Mouse (Mus musculus): ENCODE data around the gene Nebl.

Nebl gene

DNA sequence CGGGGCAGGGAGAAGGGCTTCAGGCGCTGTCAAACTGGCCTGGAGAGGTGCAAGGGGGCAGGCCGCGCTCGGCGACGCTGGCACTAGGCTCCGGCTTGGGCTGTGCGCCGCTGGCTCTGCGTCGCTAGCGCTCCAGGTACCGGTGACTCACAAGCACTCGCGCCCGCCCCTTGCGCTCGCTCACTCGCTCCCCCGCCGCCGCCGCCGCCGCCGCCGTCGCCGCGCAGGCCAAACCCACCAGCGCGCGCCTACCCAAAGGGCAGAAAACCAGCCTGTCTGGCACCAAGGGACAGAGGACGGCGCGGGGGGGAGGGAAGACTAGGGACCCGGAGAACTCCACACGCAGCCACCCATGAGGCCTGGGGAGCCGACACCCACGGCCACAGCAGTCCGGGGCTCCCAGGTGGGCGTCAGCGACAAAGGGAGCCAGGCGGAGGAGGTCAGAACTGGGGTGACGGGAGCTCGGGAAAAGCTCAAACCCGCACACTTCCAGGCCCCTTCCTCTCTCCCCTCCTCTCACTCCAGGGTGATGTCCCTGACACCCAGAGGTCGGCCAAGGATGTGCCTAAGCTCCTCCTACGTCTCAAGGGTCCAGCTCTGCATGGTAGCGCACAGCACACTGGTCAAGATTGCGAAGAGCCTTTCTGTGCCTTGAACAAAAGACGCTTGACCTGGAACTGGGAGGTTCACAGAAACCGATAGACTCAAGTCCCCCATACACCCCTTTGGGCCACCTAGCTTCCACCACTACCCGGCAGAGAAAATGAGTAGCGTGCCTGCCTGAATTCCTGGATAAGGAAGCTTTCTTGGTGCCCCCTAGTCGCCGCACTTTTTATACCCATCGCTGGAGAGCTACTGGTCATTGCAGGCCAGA lies at the start of gene Nebl:
TSS of gene Nebl (minus strand) at position 508 of the 874 bp plus-strand sequence.
- peak; percentile 89 for DNase-seq (ENCODE audit: low read depth, low spot score)

DNA sequence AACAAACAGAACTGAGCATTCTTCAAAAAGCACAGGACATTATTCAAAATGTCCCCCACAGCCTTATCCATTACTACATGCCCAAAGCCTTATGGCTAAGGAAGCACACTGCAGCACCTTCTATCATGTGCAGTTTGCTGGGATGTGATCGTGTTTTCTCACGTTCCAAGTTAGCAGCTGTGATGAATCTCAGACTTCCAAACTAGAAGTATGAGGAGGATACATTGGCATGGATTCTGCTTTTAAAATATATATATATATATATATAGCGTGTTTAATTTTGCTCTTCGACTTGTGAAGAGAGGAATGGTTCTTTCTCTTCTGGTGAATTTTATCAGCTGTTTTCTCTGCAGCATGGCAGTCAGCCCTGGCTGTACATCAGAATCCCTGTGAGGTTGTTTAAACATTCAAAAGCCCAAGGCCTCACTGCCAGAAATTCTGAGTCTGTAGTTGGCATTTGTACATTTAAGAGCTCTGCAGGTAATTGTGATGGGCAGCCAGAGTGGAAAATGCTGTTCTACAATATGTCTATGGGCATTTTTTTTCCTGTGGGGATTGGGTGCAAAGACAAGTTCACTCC lies 39.1 kb upstream of the Nebl start:
- peak; percentile 70 for DNase-seq (ENCODE audit: low read depth, low spot score)

DNA sequence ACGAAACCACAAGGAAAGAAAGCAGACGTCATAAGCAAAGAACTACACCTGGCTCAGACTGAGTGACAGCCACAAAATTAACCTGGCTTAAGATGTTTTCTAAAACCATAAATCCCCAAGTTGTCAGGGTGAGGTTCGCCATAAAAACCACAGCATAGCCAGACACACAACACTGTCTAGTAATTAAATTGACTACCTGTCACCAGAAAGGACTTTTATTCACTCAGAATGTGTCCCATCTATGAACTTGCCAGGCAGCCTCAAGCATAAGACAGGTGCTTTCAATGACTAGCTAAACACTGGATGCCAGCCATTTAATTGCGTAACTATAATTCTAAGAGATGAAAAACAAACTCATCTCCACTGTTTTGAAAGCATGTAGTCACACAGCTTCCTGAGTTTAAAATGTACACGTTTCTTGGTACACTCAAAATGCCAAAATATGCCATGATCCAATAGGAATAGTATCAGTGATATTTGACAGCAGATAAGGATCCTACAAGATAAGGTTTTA lies 38.0 kb upstream of the Nebl start:
- DNase-seq (ENCODE audit: low read depth, low spot score), result no peak

DNA sequence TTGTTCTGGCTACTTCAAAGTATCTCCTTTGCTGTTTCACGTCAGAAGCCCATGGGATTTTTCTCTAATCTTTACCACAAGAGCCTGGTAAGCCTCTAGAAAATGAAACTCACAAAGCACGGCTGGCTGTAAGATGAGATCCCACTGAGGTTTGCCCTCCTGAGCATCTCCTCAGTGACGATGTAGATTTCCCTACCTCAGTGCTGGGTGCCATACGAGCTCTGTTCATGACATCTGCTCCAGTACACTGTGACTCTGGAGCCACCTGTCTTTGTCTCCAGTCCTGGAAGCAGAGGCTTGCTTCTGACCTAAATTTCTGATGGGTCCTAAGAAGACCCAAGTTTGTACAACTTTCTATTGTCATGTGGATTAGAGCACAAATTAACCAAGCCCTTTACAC lies 25.0 kb upstream of the Nebl start:
- DNase-seq (ENCODE audit: low read depth, low spot score), result peak; percentile 34

DNA sequence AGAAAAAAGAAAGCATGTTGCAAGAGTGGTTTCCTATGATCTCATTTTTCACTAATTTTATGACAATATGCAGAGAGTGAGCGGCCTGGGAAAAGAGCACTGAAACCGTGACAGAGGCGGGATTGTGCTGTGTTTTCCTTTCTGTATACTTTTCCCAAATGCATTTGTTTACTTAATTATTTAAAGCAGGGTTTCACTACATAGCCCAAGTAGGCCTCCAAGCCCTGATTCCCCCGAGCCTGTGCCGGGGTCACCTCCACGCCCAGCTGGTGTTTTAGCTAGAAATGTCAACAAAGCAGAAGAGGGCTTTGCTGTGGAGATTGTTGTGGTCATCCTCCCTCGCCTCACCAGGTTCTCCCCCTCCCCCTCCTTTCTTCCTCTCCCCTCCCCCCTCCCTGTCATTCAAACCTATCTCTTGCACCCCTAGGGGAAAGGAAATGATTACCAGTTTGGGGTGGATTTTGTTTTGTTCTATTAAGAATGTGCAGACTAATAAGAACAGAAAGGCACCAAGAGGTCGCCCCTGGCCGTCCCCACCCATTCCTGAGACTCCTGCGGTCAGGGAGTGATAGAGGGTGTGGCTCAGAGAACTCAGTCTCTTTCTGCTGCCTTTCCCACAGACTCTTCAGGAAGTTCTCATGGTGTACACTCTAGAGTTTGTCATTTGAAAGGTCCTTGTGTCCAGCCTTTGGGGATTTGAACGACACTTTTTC lies 10.9 kb upstream of the Nebl start:
- no peak for DNase-seq (ENCODE audit: low read depth, low spot score)

DNA sequence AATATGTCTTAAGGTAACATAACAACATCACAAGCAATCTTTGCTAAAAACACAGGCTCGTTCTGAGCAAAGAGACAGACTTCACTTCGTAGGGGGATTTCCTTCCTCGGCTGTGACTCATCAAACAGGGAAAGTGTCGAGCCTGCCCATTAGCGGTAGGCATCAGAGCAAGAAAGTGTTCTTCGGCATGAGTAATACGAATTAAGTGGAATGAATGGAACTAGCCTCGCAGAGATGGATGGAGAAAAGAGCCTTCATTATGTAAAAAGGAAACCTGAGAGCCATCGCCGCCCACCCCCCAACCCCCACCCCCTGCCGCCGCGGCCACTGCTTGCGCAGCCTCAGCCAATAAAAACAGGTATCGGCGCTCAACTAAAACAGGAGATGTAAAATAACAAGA lies 10.3 kb upstream of the Nebl start:
- DNase-seq (ENCODE audit: low read depth, low spot score), result peak; percentile 66

DNA sequence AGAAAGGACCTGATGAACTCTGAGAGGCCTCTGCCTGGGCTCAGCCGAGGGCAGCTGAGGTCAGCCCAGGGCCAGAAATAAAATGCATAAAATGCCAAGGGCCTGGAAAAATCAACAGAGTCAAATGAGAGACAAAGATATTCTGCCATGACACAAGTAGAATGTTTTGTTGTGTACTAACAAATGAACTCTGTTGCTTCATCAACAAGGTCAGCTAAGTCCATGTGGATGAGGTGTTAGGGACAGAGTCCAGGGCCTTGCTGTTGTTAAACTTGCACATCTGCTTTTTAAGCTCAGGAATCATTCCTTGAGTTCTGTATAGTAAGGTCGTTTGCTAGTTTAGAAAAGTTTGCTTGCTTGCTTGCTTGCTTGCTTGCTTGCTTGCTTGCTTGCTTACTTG lies 9.2 kb upstream of the Nebl start:
- DNase-seq (ENCODE audit: low read depth, low spot score), result no peak

DNA sequence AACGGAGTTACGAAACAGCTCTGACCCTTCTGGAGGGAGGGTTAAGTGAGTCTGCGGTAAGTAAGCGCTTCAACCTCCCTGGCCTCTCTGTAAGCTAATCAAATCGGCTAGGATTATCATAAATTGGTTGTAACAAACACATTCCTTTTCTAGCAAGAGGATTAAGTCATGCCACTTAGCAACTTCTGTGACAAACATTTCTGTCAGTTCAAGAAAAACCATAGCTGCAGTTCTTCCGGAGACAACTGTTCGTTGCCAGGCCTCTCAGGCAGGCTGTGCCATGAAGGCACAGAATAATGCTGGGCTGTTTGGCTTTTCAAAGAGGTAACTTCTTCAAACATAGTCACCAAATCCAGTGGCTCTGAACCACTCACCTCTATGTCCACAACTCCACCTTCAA lies 946 bp upstream of the Nebl start:
- no peak for DNase-seq (ENCODE audit: low read depth, low spot score)

DNA sequence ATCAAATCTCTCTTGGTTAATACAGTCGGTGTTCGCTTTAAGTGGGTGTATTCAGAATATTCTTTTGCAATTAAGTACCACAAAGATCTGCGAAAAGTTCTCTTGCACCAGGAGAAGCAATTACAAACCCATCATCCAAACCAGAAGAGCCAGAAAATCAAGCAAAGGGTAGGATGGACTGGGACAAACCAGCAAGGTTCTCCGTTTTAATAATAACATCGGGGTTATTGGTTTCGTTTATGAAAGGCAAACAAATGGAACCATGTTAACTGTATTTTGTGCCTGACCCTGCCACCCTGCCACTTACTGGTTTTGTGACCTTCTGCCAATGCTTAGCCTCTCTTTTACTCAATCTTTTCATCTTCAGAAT lies 552 bp upstream of the Nebl start:
- DNase-seq (ENCODE audit: low read depth, low spot score), result no peak

DNA sequence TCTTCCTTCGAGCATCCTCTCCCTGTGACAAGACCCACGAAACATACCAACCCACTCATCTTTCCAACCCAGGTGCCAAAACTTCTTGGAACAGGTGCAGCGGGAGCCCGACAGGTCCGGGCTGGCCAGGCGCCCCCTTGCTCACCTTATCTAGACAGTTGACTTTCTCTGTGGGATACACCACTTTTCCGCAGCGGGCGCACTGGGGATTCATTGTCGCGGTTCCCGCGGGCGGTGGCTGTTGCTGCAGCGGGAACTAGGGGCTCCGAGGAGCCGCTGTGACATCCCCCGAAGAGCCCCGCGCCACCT lies 662 bp downstream of the Nebl start:
- no peak for DNase-seq (ENCODE audit: low read depth, low spot score)

DNA sequence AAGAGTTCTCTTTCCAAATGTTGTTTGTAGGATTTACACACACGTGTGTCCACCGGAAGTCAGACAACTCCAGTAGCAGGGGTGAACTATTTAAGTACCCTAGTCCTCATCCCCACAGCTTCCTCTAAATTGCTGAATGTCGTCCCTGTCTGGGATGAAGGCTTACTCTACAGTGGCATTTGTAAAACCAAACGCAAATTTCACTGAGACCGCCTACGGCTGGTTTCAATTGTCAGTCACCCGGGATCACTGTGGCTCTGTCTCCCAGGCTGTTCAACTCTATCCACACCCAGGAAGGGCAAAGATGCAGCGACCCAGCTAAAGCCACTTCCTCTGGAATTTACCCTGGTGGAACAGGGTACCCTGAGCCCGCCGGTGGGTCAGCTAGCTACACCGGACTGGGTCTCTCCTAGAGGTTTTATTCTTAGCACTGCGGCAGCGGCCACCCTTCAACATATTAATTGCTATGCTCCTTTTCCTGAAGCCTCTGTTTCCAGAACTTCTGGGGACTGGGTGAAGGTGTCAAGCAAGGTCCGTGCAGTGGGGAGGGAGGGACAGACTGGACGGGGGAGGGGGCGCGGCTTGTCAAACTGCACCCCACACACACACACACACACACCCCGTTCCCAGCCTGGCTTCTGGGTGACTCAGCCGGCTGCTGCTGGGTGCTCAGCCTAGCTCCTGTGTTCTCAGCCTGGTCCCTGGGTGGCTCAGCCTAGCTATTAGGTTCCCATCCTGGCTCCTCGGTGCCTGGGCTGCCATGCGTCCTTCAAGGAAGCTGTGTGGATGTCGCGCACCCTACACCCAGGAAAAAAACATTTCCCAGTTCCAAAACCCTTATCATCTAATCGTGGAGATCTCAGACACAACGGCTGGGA lies 1.3 kb downstream of the Nebl start:
- peak; percentile 80 for DNase-seq (ENCODE audit: low read depth, low spot score)

DNA sequence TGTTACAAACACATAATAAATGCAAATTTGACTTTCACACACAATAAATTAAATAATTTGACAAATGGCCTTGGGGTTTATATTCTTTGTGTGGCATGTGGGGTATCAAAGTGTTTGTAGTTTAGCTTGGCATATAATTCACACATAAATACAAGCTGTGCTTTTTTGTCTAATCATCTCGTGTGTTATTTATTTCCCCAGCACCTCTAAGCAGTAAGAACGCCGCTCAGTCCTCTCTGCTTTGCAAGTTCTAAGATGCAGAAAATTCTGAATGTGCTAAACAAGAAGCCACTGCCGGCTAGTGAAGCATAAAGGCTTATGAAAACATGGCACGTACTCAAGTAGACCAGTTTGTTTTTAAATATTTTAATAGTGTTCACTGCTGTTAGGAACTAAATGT lies 6.9 kb downstream of the Nebl start:
- DNase-seq (ENCODE audit: low read depth, low spot score), result no peak

DNA sequence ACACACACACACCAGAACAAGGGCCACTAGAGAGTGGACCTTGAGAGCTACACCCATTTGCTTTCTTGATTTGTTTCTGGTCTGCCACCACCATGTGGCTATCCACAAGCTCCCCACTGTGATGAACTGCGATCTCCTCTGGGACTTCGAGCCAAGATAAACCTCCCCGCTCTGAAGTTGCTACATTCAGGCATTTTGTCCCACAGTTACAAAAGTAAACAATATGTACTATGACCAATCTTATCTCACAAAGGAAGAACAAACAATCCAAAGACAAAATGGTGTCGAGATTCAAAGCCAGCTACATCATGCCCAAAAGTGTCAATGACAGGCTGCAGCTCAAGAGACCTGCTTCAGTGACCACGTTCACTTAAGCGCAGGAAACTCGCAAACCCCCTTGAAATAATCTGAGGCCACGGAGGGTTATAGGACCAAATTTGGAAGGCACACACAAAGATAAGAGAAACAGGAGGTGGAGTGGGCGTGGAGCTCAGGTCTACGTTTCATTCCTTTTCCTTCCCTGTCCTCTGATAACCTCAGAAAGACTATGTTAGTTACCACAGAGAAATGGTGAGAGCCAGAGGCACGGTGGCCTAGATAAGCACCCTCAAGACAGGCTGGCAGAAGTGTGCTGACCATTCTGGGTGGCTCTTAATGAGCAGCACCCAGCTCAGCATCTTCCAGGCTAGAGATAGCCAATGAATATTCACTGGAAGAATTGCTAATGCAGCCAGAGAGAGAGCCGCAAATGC lies 7.8 kb downstream of the Nebl start:
- no peak for DNase-seq (ENCODE audit: low read depth, low spot score)

DNA sequence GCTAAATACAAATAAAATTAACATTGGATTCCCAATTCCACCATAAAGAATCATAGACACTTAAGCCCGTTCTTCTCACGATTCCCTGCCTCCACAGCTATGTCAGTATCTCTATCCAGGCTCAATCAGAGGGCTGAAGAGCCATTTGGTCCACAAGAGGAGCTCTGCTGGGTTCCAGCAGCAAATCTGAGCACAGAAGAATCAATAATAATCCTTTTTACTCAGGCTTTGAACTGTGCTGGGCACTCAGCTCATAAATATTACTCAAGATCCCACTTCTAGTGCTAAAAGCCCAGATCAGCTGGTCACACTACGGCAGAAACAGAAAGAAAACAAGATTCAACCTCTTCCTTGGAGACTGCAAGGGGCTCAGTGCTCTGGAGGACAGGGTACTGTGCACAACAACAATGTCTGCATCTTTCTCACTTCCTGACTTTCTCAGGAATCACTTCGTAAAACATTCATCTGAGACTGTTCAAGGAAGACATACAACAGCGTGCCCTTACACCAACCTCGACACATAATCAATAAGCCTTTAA lies 10.0 kb downstream of the Nebl start:
- DNase-seq (ENCODE audit: low read depth, low spot score), result no peak

DNA sequence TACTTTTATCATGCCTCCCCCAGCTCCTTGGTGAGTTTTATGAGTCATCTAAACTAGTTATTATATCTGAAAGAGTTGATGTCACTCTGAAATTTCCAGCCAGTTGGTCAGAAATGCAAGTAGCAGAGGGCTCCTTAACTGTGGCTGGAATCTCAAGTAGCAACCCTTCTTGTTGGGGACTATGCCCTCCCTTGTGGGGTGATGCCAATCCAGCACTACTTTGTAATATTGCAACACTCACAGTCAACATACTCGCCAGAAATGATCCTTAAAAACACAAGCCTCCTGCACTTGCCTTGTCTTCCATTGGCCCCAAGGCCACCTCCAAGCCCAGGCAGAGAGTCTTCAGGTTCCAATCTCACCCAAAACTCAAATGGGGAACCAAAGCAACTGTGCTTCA lies 13.0 kb downstream of the Nebl start:
- DNase-seq (ENCODE audit: low read depth, low spot score), result no peak

DNA sequence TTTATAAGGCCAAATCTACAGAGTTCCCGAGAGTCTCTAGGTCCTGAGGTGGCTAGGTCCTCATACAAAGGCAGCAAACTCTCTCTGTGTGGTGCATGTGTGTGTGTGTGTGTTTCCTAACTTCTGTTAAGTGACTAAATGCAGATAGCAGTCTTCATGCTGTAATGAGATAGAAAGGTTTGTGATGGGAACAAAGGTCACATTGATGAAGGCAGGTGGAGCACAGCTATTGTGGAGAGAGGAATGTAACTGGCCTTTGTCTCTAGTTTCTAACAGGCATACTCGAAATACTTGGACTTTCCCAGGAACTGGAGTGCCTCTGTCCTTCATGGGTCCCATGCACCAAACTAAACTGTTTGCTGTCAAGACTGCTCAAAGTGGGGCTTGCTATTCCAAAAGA lies 14.1 kb downstream of the Nebl start:
- no peak for DNase-seq (ENCODE audit: low read depth, low spot score)

DNA sequence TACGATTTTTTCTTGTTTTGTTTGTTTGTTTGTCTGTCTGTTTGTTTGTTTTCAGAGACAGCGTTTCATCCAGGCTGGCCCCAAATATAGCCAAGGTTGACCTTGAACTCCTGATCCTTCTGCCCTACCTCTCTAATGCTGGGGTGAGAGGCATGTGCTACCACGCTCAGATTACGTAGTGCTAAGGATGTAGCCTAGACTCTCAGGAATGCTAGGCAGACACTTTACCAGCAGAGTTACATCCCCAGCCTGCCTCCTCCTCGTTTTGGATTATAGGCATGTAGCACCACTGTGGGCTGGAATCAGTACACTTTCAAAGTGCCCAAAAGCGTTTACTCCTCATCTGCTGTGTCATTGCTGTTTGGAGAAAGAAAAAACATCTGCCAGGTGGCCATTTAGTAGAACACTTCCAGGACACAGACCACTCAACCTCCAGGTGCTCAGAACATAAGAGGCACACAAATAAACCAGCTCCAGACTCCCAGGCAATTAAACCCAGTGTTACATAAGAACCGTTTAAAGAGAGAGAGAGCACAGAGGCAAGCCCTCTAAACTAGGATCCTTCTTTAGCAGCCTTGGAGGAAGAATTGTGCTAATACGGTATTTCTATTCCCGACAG lies 16.0 kb downstream of the Nebl start:
- DNase-seq (ENCODE audit: low read depth, low spot score), result peak; percentile 78

DNA sequence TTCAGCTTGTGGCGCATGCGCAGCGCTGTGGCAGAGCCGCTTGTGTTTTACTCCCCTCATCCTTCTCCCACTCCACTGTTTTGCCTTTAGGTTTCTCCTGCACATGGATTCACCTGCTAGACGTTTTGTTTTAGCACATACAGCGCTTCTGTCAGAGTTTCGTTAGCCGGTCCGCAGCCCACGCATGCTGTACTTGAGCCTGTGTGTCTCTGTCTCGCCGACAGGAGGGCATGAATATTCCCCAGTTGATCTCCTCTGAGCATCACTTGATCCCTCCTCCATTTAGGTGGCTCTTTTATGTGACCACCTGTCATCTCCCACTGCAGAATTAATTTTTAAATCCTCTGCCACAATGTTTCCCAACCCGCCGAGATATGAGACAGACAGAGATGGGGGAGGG lies 16.6 kb downstream of the Nebl start:
- peak; percentile 45 for DNase-seq (ENCODE audit: low read depth, low spot score)

DNA sequence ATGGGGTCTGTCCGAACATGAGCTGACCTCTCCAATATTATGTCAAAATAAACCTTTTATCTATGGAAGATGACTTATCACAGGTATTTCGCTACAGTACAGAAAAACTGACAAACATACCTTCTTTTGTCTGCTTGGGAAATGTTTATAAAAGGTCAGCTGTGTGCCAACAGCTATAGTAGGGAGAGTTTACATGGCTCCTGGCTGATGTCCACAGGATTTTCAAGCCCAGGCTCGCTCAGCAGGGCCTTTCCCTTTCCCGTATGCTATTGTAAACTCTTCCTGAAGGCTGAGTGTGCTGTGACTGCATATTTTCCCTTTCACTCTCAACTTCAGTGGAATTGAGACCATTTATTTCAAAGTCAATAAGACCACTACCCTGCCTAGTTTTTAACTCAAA lies 17.1 kb downstream of the Nebl start:
- DNase-seq (ENCODE audit: low read depth, low spot score), result no peak

DNA sequence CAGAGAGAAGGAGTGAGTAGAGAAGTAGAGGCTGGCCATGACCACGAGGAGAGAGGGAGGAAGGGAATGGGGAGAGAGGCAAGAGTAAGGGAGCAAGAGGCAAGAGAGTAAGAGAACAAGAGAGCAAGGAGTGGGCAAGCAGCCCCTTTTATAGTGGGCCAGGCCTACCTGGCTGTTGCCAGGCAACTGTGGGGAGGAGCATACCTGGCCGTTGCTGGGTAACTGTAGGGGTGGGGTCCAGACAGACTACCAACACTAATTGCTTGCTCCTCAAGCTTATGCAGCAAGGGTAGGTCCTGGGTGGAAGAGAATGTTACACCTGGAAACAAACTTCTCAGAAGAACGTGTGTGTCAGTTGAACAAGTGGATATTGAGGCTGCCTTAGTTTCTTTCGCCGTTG lies 20.0 kb downstream of the Nebl start:
- no peak for DNase-seq (ENCODE audit: low read depth, low spot score)
